Mouse (Mus musculus) cerebellum, postnatal 14 days (tissue): ENCODE data around the gene Clstn3.
"Not testable (repeated sequence)": the region's sequence is repeated elsewhere in the genome, so short reads cannot be mapped to it uniquely, and the experiment has no call there.

ENCODE experiments used
- DNase-seq, 2 experiments: peaks; one replicate each; pipeline ENCODE4 v3.0.0; 2021; ENCODE audit warnings: mixed read lengths in 2 of 2

The Clstn3 gene

GRCm38 (mm10) chr6:124407180-124407579, 57.4 kb downstream of the Clstn3 start:
- no peak for DNase-seq

- DNase-seq = no peak
Measured at GRCm38 (mm10) chr6:124406326-124406725, 58.3 kb downstream of the Clstn3 start.

- DNase-seq = no peak
Measured at GRCm38 (mm10) chr6:124399738-124400137, 64.9 kb downstream of the Clstn3 start.

GRCm38 (mm10) chr6:124394991-124395390, 69.6 kb downstream of the Clstn3 start:
- DNase-seq = not testable (repeated sequence)
